Comparison of ENCODE assay signal across 27 mouse cellular contexts in the genomic region with DNA sequence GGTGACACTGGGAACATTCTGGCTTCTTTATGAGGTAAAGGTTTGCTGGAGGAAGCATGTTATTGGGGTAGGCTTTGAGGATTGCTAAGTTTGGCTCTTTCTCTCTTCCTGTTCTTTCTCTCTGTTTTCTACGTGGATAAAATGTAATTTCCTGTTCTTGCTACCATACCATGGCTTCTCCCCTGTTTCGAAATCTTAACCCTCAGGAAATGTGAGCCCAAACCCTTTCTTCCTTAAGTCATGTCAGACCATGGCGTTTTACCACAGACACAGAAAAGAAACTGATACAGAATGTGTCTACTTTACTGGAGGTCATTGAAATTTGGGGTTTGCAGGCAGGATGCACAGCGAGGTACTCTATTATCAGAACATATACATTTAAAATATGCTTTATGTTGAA.
"Had no signal": no experiment of that assay in that cellular context is flagged by ENCODE, and none has a peak within 500 bp of the region (broad histone marks: within the 10 kb centered on the region; RNA-seq: fewer than 3 reads in every experiment).

No protein-coding gene starts in this region.

- ATAC-seq: hindbrain, embryonic 16.5 days; inflammation-experienced regulatory T-cells, adult 6 months; intestine, embryonic 15.5 days; intestine, postnatal 0 days had no signal

- H3K36me3 ChIP-seq: heart, embryonic 13.5 days; heart, embryonic 15.5 days; hindbrain, embryonic 10.5 days; hindbrain, embryonic 12.5 days; intestine, embryonic 15.5 days; kidney, embryonic 15.5 days; limb, embryonic 10.5 days; limb, embryonic 12.5 days; liver, embryonic 13.5 days had no signal

- H3K27me3 ChIP-seq: heart, embryonic 13.5 days; heart, embryonic 15.5 days; hindbrain, embryonic 12.5 days; intestine, embryonic 15.5 days; kidney, embryonic 15.5 days; limb, embryonic 12.5 days; liver, embryonic 13.5 days had no signal

- H3K27ac ChIP-seq: gastrocnemius, adult 2 months; heart, adult 2 months; heart, embryonic 13.5 days; heart, embryonic 15.5 days; hindbrain, embryonic 10.5 days; hindbrain, embryonic 12.5 days; hindbrain, embryonic 14.5 days; intestine, embryonic 15.5 days; kidney, embryonic 15.5 days; kidney, postnatal 0 days; limb, embryonic 10.5 days; limb, embryonic 12.5 days; liver, embryonic 13.5 days had no signal

- H3K4me1 ChIP-seq: heart, embryonic 13.5 days; heart, embryonic 15.5 days; hindbrain, embryonic 12.5 days; intestine, embryonic 15.5 days; kidney, embryonic 15.5 days; limb, embryonic 10.5 days; limb, embryonic 12.5 days; liver, embryonic 13.5 days had no signal

- DNase-seq: gastrocnemius, adult 2 months; gastrocnemius, postnatal 10 days; gastrocnemius, postnatal 25 days; heart, adult 11 months; heart, adult 2 months; heart, postnatal 4 days; kidney, adult 18-20 months; kidney, adult 9 months; kidney, postnatal 14 days; kidney, postnatal 36 days; layer of hippocampus, adult 9-11 months; layer of hippocampus, postnatal 36 days; liver; liver, embryonic 13.5 days had no signal

- H3K4me3 ChIP-seq: gastrocnemius, adult 2 months; heart, adult 2 months; heart, embryonic 13.5 days; heart, embryonic 15.5 days; hindbrain, embryonic 10.5 days; hindbrain, embryonic 12.5 days; intestine, embryonic 15.5 days; kidney, embryonic 15.5 days; limb, embryonic 10.5 days; limb, embryonic 12.5 days; liver, embryonic 13.5 days had no signal
